Mouse (Mus musculus) C2C12 (cell line): ENCODE measurements around the gene Wdr59.

Experiments used
- CEBPB ChIP-seq: IDR thresholded peaks from one replicate; pipeline ENCODE4 v1.6.1; 2011; ENCODE audit warnings: low read depth, mild to moderate bottlenecking, control low read depth, moderate library complexity
- CTCF ChIP-seq: IDR thresholded peaks from one replicate; pipeline ENCODE4 v1.5.1; 2011; ENCODE audit not compliant: control insufficient read depth, insufficient read depth, insufficient read length
- MYOG ChIP-seq: IDR thresholded peaks from one replicate; pipeline ENCODE4 v1.6.1; 2011; ENCODE audit not compliant: control insufficient read depth, insufficient read length; ENCODE audit errors: extremely low read depth
- USF1 ChIP-seq: IDR thresholded peaks from one replicate; pipeline ENCODE4 v1.6.1; 2011; ENCODE audit warnings: low read depth, mild to moderate bottlenecking, control low read depth, moderate library complexity

GRCm38 (mm10) chr8:111510401-111510800 is 11.5 kb downstream of the Wdr59 start:
- TF ChIP-seq CTCF = no peak
- no peak for TF ChIP-seq USF1
- TF ChIP-seq MYOG = no peak
- no peak for TF ChIP-seq CEBPB
